Mouse (Mus musculus): ENCODE data around the gene Mybph. TPM values are rescaled to one million over a fixed set of nuclear protein-coding genes. Genes with fewer than 3 reads are reported as not detected.

Gene Mybph
- total and polyA plus RNA-seq, 3 experiments, result not detected

DNA sequence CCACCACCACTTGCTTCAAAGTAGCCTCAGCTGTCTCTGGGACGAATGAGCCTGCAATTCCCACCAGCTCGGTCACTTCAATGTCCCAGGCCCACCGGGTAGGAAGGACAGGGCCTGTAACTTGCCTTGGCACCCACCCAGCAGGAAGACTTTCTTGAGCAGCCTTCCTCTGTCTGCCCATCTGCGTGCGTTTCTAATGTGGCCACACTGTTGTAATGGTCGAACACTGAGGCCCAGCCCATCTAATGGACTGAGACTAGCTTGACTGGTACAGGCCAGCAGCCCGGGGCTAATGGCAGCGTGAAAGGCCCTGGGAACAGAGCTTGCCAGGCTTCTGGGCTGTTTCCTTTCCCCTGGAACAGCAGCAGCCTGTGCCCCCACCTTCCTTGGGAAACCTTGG is 39.1 kb downstream of the Mybph start:
- no peak overlapping the region for H3K4me3 ChIP-seq (ENCODE audit: control insufficient read depth in 1 of 2, insufficient read depth in 1 of 2, low read depth in 2 of 2, low read length in 2 of 2)
- peaks cover 0 to 7% of the 10 kb centered on the region in 2 experiments; a peak in 3 of 4 replicates for H3K27me3 ChIP-seq (ENCODE audit: control insufficient read depth in 1 of 2, insufficient read depth in 2 of 2, low read length in 2 of 2)
- TF ChIP-seq RCOR1 (IDR thresholded peaks at IDR 0.05; ENCODE audit: low read depth, low read length), result no peak
- no peak for TF ChIP-seq KAT2A (conservative IDR thresholded peaks at IDR 0.05; ENCODE audit: low read depth, low read length)
- TF ChIP-seq GATA1 (IDR thresholded peaks at IDR 0.05; ENCODE audit: low read depth, low read length), result no peak
- TF ChIP-seq ZMIZ1 (IDR thresholded peaks at IDR 0.05; ENCODE audit: low read depth, low read length), result no peak
- no peak for TF ChIP-seq USF2 (IDR thresholded peaks at IDR 0.05; ENCODE audit: borderline replicate concordance in 1 of 2, insufficient read depth in 1 of 2, low read depth in 1 of 2, low read length in 2 of 2)
- no peak for TF ChIP-seq POLR2AphosphoS5 (IDR thresholded peaks at IDR 0.05; ENCODE audit: borderline replicate concordance, low read depth, low read length)
- no peak for TF ChIP-seq CTCF (IDR thresholded peaks at IDR 0.05 in 2 of 3, conservative IDR thresholded peaks at IDR 0.05 in 1 of 3; ENCODE audit: control insufficient read depth in 1 of 3, insufficient read depth in 1 of 3, low read depth in 2 of 3, low read length in 3 of 3, poor library complexity in 1 of 3, severe bottlenecking in 1 of 3)
- H3K9me3 ChIP-seq (replicated peaks; ENCODE audit: insufficient read depth, low read length), result no peaks in the 10 kb centered on the region
- peak overlapping the region; percentile 11; the same call in 1 of the 2 replicates for H3K27ac ChIP-seq (ENCODE audit: control insufficient read depth, low read depth, low read length)
- H3K9ac ChIP-seq (ENCODE audit: control insufficient read depth, low read depth, low read length, poor library complexity, severe bottlenecking), result peak overlapping the region; percentile 17; the same call in 1 of the 2 replicates
- H3K4me1 ChIP-seq (ENCODE audit: control insufficient read depth in 1 of 2, insufficient read depth in 2 of 2, low read length in 2 of 2), result peaks cover 3 to 20% of the 10 kb centered on the region in 2 experiments; a peak in 3 of 4 replicates
- peaks cover 0 to 3% of the 10 kb centered on the region in 2 experiments; a peak in 1 of 4 replicates for H3K36me3 ChIP-seq (ENCODE audit: control insufficient read depth in 1 of 2, insufficient read depth in 2 of 2, low read length in 2 of 2)
- H3K79me2 ChIP-seq (ENCODE audit: control insufficient read depth, insufficient read depth, low read length, poor library complexity), result no peaks in the 10 kb centered on the region
- DNase-seq (ENCODE audit: low read depth, low spot score), result peak; percentile 38

DNA sequence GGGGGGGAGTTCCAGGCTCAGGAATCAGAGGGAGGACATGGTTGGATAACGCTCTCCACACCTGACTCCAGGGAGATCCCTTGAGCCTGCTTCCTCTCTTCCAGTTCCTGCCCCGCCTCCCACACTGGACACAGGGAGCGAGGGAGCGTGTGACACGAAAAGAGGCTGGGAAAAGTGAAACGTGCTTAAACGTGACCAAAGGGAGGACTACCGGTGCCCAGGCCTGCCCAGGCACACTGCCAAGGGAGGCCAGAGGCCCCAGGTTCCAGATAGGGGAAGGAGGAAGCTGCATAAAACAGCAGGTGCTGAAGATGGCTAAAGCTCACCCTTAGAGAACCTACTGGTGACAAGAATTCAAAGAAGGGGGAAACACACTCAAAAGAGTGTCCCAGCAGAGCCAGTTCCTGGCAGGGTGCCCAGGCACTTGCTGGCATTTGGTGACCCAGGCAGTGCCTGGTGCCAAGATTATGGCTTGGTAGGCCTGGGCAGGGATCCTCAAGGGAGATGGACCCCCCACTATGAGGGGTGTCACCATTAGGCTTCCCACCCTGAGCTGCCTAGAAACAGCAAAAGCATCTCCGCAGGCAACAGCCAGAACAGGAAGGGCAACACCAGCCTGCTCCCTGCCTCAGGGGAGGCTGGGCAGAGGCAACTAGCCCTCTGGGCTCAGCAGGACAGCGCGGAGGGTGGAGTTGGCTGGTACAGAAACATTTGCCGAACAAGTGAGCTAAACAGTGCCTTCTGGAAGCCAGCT is 39.7 kb downstream of the Mybph start:
- Histone ChIP-seq H3K79me2 (ENCODE audit: control insufficient read depth, insufficient read depth, low read length, poor library complexity) (no peaks in the 10 kb centered on the region), H3K9ac (ENCODE audit: control insufficient read depth, low read depth, low read length, poor library complexity, severe bottlenecking) (peak overlapping the region; percentile 17; the same call in 1 of the 2 replicates), H3K27me3 (ENCODE audit: control insufficient read depth in 1 of 2, insufficient read depth in 2 of 2, low read length in 2 of 2) (peaks cover 0 to 7% of the 10 kb centered on the region in 2 experiments; a peak in 3 of 4 replicates), H3K36me3 (ENCODE audit: control insufficient read depth in 1 of 2, insufficient read depth in 2 of 2, low read length in 2 of 2) (peaks cover 0 to 3% of the 10 kb centered on the region in 2 experiments; a peak in 1 of 4 replicates), H3K27ac (ENCODE audit: control insufficient read depth, low read depth, low read length) (0 out of 2 replicates have a peak overlapping the region, but pooled peaks have one; percentile 24), H3K4me1 (ENCODE audit: control insufficient read depth in 1 of 2, insufficient read depth in 2 of 2, low read length in 2 of 2) (peaks cover 3 to 20% of the 10 kb centered on the region in 2 experiments; a peak in 3 of 4 replicates), H3K9me3 (replicated peaks; ENCODE audit: insufficient read depth, low read length) (no peaks in the 10 kb centered on the region), H3K4me3 (ENCODE audit: control insufficient read depth in 1 of 2, insufficient read depth in 1 of 2, low read depth in 2 of 2, low read length in 2 of 2) (0 out of 4 replicates have a peak overlapping the region, but pooled peaks of 1 of the 2 experiments have one; percentile 8)
- TF ChIP-seq MXI1 (IDR thresholded peaks at IDR 0.05; ENCODE audit: low read depth, low read length), result no peak
- peak; percentile 92 for TF ChIP-seq BHLHE40 (IDR thresholded peaks at IDR 0.05; ENCODE audit: borderline replicate concordance, low read depth, low read length)
- no peak for TF ChIP-seq USF2 (IDR thresholded peaks at IDR 0.05; ENCODE audit: borderline replicate concordance in 1 of 2, insufficient read depth in 1 of 2, low read depth in 1 of 2, low read length in 2 of 2)
- peak; percentile 41; the same call in 1 of the 2 replicates for TF ChIP-seq ETS1 (IDR thresholded peaks at IDR 0.05; ENCODE audit: low read depth, low read length)
- TF ChIP-seq GATA1 (IDR thresholded peaks at IDR 0.05; ENCODE audit: low read depth, low read length), result peak; percentile 27; the same call in 1 of the 2 replicates
- TF ChIP-seq SMC3 (IDR thresholded peaks at IDR 0.05; ENCODE audit: low read depth, low read length), result no peak
- no peak for TF ChIP-seq MAZ (IDR thresholded peaks at IDR 0.05; ENCODE audit: low read depth, low read length)
- no peak for TF ChIP-seq KAT2A (conservative IDR thresholded peaks at IDR 0.05; ENCODE audit: low read depth, low read length)
- peak; percentile 59 for TF ChIP-seq TCF12 (IDR thresholded peaks at IDR 0.05; ENCODE audit: low read depth, low read length)
- TF ChIP-seq CHD2 (IDR thresholded peaks at IDR 0.05; ENCODE audit: low read length), result no peak
- no peak for TF ChIP-seq NRF1 (IDR thresholded peaks at IDR 0.05; ENCODE audit: insufficient read depth, low read depth, low read length, poor library complexity, severe bottlenecking)
- no peak for TF ChIP-seq MAX (IDR thresholded peaks at IDR 0.05; ENCODE audit: low read length)
- peak; percentile 57 to 67 for TF ChIP-seq EP300 (IDR thresholded peaks at IDR 0.05; ENCODE audit: low read depth in 1 of 2, low read length in 2 of 2)
- TF ChIP-seq MYC (IDR thresholded peaks at IDR 0.05; ENCODE audit: low read depth, low read length), result no peak
- TF ChIP-seq MEF2A (IDR thresholded peaks at IDR 0.05; ENCODE audit: extremely low read depth, insufficient replicate concordance, low read depth, low read length, poor library complexity, severe bottlenecking), result no peak
- TF ChIP-seq ELF1 (IDR thresholded peaks at IDR 0.05; ENCODE audit: low read depth, low read length), result 0 out of 2 replicates have a peak, but pooled peaks have one; percentile 23
- TF ChIP-seq TAL1 (IDR thresholded peaks at IDR 0.05; ENCODE audit: low read length), result peak; percentile 39
- DNase-seq (ENCODE audit: low read depth, low spot score), result peak; percentile 79
